Mouse (Mus musculus): ENCODE measurements around the gene Cd4. TPM values are rescaled to one million over a fixed set of nuclear protein-coding genes. Genes with fewer than 3 reads are reported as not detected.

The Cd4 gene
- total and polyA plus RNA-seq, 3 experiments, result not detected

DNA sequence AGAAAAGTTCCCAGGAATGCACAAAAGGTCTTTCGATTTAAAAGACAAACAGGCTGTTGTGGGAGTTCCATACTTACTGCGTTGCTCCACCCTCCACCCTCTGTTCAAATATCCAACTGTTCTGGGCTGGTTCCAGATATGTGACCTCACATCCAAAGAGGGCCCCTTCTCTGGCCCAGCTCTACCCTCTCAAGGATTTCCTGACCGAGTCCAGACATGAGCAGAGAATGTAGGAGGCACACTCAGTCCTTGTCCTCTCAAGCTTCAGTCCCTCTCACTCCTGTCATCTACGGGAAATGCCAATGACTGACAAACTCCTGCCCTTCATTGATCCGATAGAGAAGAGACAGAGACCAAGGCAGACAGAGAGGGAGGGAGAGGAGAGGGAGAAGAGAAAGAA lies 37.9 kb upstream of the Cd4 start:
- TF ChIP-seq EP300 (IDR thresholded peaks at IDR 0.05; ENCODE audit: low read depth in 1 of 2, low read length in 2 of 2) (no peak), CHD1 (IDR thresholded peaks at IDR 0.05; ENCODE audit: low read depth, low read length) (no peak), MEF2A (IDR thresholded peaks at IDR 0.05; ENCODE audit: extremely low read depth, insufficient replicate concordance, low read depth, low read length, poor library complexity, severe bottlenecking) (no peak), MAX (IDR thresholded peaks at IDR 0.05; ENCODE audit: low read length) (no peak), SIN3A (IDR thresholded peaks at IDR 0.05; ENCODE audit: low read length) (no peak), NELFE (IDR thresholded peaks at IDR 0.05; ENCODE audit: low read depth, low read length) (no peak), MYB (IDR thresholded peaks at IDR 0.05; ENCODE audit: low read depth, low read length) (no peak), ZNF384 (IDR thresholded peaks at IDR 0.05; ENCODE audit: low read depth, low read length) (no peak), TAL1 (IDR thresholded peaks at IDR 0.05; ENCODE audit: low read length) (no peak), BHLHE40 (IDR thresholded peaks at IDR 0.05; ENCODE audit: borderline replicate concordance, low read depth, low read length) (no peak), CTCF (IDR thresholded peaks at IDR 0.05 in 2 of 3, conservative IDR thresholded peaks at IDR 0.05 in 1 of 3; ENCODE audit: control insufficient read depth in 1 of 3, insufficient read depth in 1 of 3, low read depth in 2 of 3, low read length in 3 of 3, poor library complexity in 1 of 3, severe bottlenecking in 1 of 3) (no peak), NRF1 (IDR thresholded peaks at IDR 0.05; ENCODE audit: insufficient read depth, low read depth, low read length, poor library complexity, severe bottlenecking) (no peak), GATA1 (IDR thresholded peaks at IDR 0.05; ENCODE audit: low read depth, low read length) (no peak), USF1 (IDR thresholded peaks at IDR 0.05; ENCODE audit: low read depth, low read length) (no peak), POLR2AphosphoS5 (IDR thresholded peaks at IDR 0.05; ENCODE audit: borderline replicate concordance, low read depth, low read length) (no peak), KAT2A (conservative IDR thresholded peaks at IDR 0.05; ENCODE audit: low read depth, low read length) (no peak)
- H3K27ac ChIP-seq (ENCODE audit: control insufficient read depth, low read depth, low read length), result no peak overlapping the region

DNA sequence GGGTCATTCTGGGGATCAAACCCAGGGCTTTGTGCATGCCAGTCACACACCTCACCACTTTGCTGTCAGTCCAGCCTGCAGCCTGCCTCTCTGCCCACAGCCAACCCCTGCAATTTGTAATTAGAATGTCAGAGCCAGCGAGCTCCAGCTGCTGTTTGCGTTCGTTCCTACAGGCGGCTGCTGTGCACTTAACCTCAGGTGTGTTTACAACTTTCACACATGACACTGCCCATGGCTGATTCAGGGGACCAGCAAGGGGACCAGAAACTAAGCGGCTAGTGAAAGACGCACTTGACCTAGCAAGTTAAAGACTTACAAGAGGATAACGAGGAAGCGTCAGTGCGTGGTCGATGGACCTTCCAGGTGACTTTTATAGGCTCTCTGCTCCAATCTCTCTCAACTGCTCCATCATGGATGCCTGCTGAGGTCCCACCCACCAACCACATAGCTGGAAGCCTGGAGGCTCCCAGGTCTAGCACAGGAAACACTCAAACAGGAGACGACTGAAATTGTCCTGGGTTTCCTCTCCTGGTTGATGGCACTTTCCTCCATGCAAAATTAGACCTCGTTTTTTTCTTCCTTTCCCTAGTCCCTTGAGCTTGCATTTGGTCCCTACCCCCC lies 37.3 kb upstream of the Cd4 start:
- Histone ChIP-seq H3K79me2 (ENCODE audit: control insufficient read depth, insufficient read depth, low read length, poor library complexity) (no peaks in the 10 kb centered on the region), H3K27me3 (ENCODE audit: control insufficient read depth in 1 of 2, insufficient read depth in 2 of 2, low read length in 2 of 2) (no peaks in the 10 kb centered on the region), H3K4me1 (ENCODE audit: control insufficient read depth in 1 of 2, insufficient read depth in 2 of 2, low read length in 2 of 2) (peaks cover 13 to 17% of the 10 kb centered on the region in 2 experiments), H3K9ac (ENCODE audit: control insufficient read depth, low read depth, low read length, poor library complexity, severe bottlenecking) (no peak overlapping the region), H3K4me3 (ENCODE audit: control insufficient read depth in 1 of 2, insufficient read depth in 1 of 2, low read depth in 2 of 2, low read length in 2 of 2) (no peak overlapping the region), H3K9me3 (replicated peaks; ENCODE audit: insufficient read depth, low read length) (no peaks in the 10 kb centered on the region), H3K36me3 (ENCODE audit: control insufficient read depth in 1 of 2, insufficient read depth in 2 of 2, low read length in 2 of 2) (peaks cover 0 to 15% of the 10 kb centered on the region in 2 experiments; a peak in 2 of 4 replicates), H3K27ac (ENCODE audit: control insufficient read depth, low read depth, low read length) (no peak overlapping the region)
- TF ChIP-seq ELF1 (IDR thresholded peaks at IDR 0.05; ENCODE audit: low read depth, low read length) (no peak), RCOR1 (IDR thresholded peaks at IDR 0.05; ENCODE audit: low read depth, low read length) (no peak)
- DNase-seq (ENCODE audit: low read depth, low spot score), result no peak

More for the DNA sequence above, 37.9 kb upstream of the Cd4 start:
- Histone ChIP-seq H3K9me3 (replicated peaks; ENCODE audit: insufficient read depth, low read length) (no peaks in the 10 kb centered on the region), H3K4me3 (ENCODE audit: control insufficient read depth in 1 of 2, insufficient read depth in 1 of 2, low read depth in 2 of 2, low read length in 2 of 2) (no peak overlapping the region), H3K79me2 (ENCODE audit: control insufficient read depth, insufficient read depth, low read length, poor library complexity) (no peaks in the 10 kb centered on the region), H3K9ac (ENCODE audit: control insufficient read depth, low read depth, low read length, poor library complexity, severe bottlenecking) (no peak overlapping the region), H3K4me1 (ENCODE audit: control insufficient read depth in 1 of 2, insufficient read depth in 2 of 2, low read length in 2 of 2) (peaks cover 13% of the 10 kb centered on the region in 2 experiments), H3K27me3 (ENCODE audit: control insufficient read depth in 1 of 2, insufficient read depth in 2 of 2, low read length in 2 of 2) (no peaks in the 10 kb centered on the region), H3K36me3 (ENCODE audit: control insufficient read depth in 1 of 2, insufficient read depth in 2 of 2, low read length in 2 of 2) (peaks cover 0 to 8% of the 10 kb centered on the region in 2 experiments; a peak in 2 of 4 replicates)
- no peak for DNase-seq (ENCODE audit: low read depth, low spot score)

Data from MEL (cell line).